Mouse (Mus musculus): ENCODE results near the gene Vmn2r19. TPM values are rescaled to one million over a fixed set of nuclear protein-coding genes. Genes with fewer than 3 reads are reported as not detected.

The Vmn2r19 gene
- total and polyA plus RNA-seq, 3 experiments = not detected

DNA sequence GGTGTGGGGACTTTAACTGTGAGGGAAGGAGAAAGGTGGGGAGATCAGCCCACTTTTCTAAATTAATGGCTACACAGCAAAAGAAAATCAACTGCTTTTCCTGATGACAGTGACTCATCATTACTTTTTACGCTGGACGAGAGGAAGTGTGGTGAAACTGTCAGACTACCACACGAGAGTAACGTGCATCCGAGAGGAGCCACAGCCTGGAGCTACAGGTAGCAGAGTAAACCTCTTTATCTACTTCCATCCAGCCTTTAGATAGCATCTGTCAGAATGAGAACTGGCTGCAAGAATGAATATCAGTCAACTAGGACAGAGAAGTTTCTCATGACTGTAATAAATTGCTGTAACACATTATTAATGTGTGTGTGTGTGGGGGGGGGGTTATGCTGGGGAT is 41.2 kb upstream of the Vmn2r19 start (continued):
- TF ChIP-seq GATA1 (IDR thresholded peaks at IDR 0.05; ENCODE audit: low read depth, low read length) = peak; percentile 84
- peak; percentile 69 for TF ChIP-seq TBP (IDR thresholded peaks at IDR 0.05; ENCODE audit: low read depth, low read length)

DNA sequence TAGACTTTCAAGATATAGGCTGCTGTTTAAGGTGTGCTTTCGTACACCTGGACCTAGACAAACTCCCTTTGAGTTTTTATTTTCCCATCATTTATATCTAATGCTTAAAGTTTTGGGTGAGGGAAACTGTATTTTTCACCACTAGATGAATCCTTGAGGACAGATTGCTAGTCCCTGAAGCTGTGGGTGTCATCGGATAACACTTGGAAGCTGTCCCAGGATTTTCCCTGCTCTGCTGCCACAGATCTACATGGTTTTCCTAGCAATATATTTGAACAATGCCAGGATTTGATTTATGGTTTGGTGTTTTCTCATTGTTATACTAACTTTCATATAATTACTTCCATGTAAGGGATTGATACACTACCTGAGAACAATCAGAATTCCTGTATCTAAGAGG is 28.7 kb upstream of the Vmn2r19 start:
- no peak overlapping the region for H3K27ac ChIP-seq (ENCODE audit: control insufficient read depth, low read depth, low read length)
- no peaks in the 10 kb centered on the region for H3K36me3 ChIP-seq (ENCODE audit: control insufficient read depth in 1 of 2, insufficient read depth in 2 of 2, low read length in 2 of 2)
- no peaks in the 10 kb centered on the region for H3K4me1 ChIP-seq (ENCODE audit: control insufficient read depth in 1 of 2, insufficient read depth in 2 of 2, low read length in 2 of 2)
- H3K79me2 ChIP-seq (ENCODE audit: control insufficient read depth, insufficient read depth, low read length, poor library complexity) = no peaks in the 10 kb centered on the region
- no peaks in the 10 kb centered on the region for H3K27me3 ChIP-seq (ENCODE audit: control insufficient read depth in 1 of 2, insufficient read depth in 2 of 2, low read length in 2 of 2)
- no peak overlapping the region for H3K9ac ChIP-seq (ENCODE audit: control insufficient read depth, low read depth, low read length, poor library complexity, severe bottlenecking)
- TF ChIP-seq POLR2AphosphoS5 (IDR thresholded peaks at IDR 0.05; ENCODE audit: borderline replicate concordance, low read depth, low read length) (no peak), MAZ (IDR thresholded peaks at IDR 0.05; ENCODE audit: low read depth, low read length) (no peak), MAX (IDR thresholded peaks at IDR 0.05; ENCODE audit: low read length) (no peak), ZNF384 (IDR thresholded peaks at IDR 0.05; ENCODE audit: low read depth, low read length) (no peak), ZMIZ1 (IDR thresholded peaks at IDR 0.05; ENCODE audit: low read depth, low read length) (no peak), UBTF (IDR thresholded peaks at IDR 0.05; ENCODE audit: borderline replicate concordance, insufficient read depth, low read depth, low read length) (no peak), JUND (IDR thresholded peaks at IDR 0.05; ENCODE audit: low read depth, low read length) (no peak), ETS1 (IDR thresholded peaks at IDR 0.05; ENCODE audit: low read depth, low read length) (no peak), SIN3A (IDR thresholded peaks at IDR 0.05; ENCODE audit: low read length) (no peak)
- DNase-seq (ENCODE audit: low read depth, low spot score) = no peak
- no peaks in the 10 kb centered on the region for H3K9me3 ChIP-seq (replicated peaks; ENCODE audit: insufficient read depth, low read length)
- H3K4me3 ChIP-seq (ENCODE audit: control insufficient read depth in 1 of 2, insufficient read depth in 1 of 2, low read depth in 2 of 2, low read length in 2 of 2) = no peak overlapping the region

DNA sequence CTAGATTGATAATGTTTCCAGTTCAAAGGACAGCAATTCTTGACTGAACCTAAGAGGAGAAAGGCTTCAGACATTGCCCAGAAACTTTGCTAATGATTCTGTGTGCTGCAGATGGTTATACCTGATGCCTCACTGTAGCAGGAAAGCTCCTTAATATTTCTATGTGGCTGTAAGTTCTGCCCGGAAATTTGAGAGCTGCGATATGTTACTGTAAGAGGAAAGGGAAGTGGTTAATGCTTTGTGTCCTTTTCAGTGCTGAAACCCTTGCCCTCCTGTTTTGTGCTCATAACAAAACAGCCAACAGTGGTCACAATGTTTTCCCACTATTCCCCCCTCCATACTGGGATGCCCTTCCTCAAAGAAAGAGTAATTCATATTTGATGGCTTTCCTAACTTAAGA is 21.8 kb upstream of the Vmn2r19 start:
- Histone ChIP-seq H3K27ac (ENCODE audit: control insufficient read depth, low read depth, low read length) (no peak overlapping the region), H3K4me1 (ENCODE audit: control insufficient read depth in 1 of 2, insufficient read depth in 2 of 2, low read length in 2 of 2) (peaks cover 5 to 10% of the 10 kb centered on the region in 2 experiments; a peak in 3 of 4 replicates), H3K36me3 (ENCODE audit: control insufficient read depth in 1 of 2, insufficient read depth in 2 of 2, low read length in 2 of 2) (peaks cover 0 to 15% of the 10 kb centered on the region in 2 experiments; a peak in 2 of 4 replicates), H3K79me2 (ENCODE audit: control insufficient read depth, insufficient read depth, low read length, poor library complexity) (no peaks in the 10 kb centered on the region), H3K9ac (ENCODE audit: control insufficient read depth, low read depth, low read length, poor library complexity, severe bottlenecking) (no peak overlapping the region), H3K27me3 (ENCODE audit: control insufficient read depth in 1 of 2, insufficient read depth in 2 of 2, low read length in 2 of 2) (no peaks in the 10 kb centered on the region), H3K9me3 (replicated peaks; ENCODE audit: insufficient read depth, low read length) (no peaks in the 10 kb centered on the region), H3K4me3 (ENCODE audit: control insufficient read depth in 1 of 2, insufficient read depth in 1 of 2, low read depth in 2 of 2, low read length in 2 of 2) (no peak overlapping the region)
- no peak for DNase-seq (ENCODE audit: low read depth, low spot score)
- TF ChIP-seq TCF12 (IDR thresholded peaks at IDR 0.05; ENCODE audit: low read depth, low read length) = no peak
- TF ChIP-seq MYB (IDR thresholded peaks at IDR 0.05; ENCODE audit: low read depth, low read length) = no peak
- TF ChIP-seq ZNF384 (IDR thresholded peaks at IDR 0.05; ENCODE audit: low read depth, low read length) = no peak
- TF ChIP-seq POLR2AphosphoS2 (IDR thresholded peaks at IDR 0.05; ENCODE audit: low read length) = no peak
- no peak for TF ChIP-seq GABPA (IDR thresholded peaks at IDR 0.05; ENCODE audit: low read depth, low read length)
- TF ChIP-seq BHLHE40 (IDR thresholded peaks at IDR 0.05; ENCODE audit: borderline replicate concordance, low read depth, low read length) = no peak
- no peak for TF ChIP-seq CHD2 (IDR thresholded peaks at IDR 0.05; ENCODE audit: low read length)
- TF ChIP-seq TAL1 (IDR thresholded peaks at IDR 0.05; ENCODE audit: low read length) = no peak
- TF ChIP-seq RAD21 (IDR thresholded peaks at IDR 0.05; ENCODE audit: low read depth, low read length) = no peak
- no peak for TF ChIP-seq POLR2A (IDR thresholded peaks at IDR 0.05; ENCODE audit: control insufficient read depth in 1 of 2, insufficient read depth in 1 of 2, low read depth in 1 of 2, low read length in 2 of 2, poor library complexity in 1 of 2)
- no peak for TF ChIP-seq E2F4 (IDR thresholded peaks at IDR 0.05; ENCODE audit: borderline replicate concordance, low read depth, low read length)
- no peak for TF ChIP-seq CHD1 (IDR thresholded peaks at IDR 0.05; ENCODE audit: low read depth, low read length)
- TF ChIP-seq UBTF (IDR thresholded peaks at IDR 0.05; ENCODE audit: borderline replicate concordance, insufficient read depth, low read depth, low read length) = no peak
- TF ChIP-seq KAT2A (conservative IDR thresholded peaks at IDR 0.05; ENCODE audit: low read depth, low read length) = no peak
- TF ChIP-seq MAX (IDR thresholded peaks at IDR 0.05; ENCODE audit: low read length) = no peak
- no peak for TF ChIP-seq EP300 (IDR thresholded peaks at IDR 0.05; ENCODE audit: low read depth in 1 of 2, low read length in 2 of 2)
- TF ChIP-seq MEF2A (IDR thresholded peaks at IDR 0.05; ENCODE audit: extremely low read depth, insufficient replicate concordance, low read depth, low read length, poor library complexity, severe bottlenecking) = no peak
